Mouse (Mus musculus): Measurements from ENCODE around the gene Ppme1. TPM values are rescaled to one million over a fixed set of nuclear protein-coding genes. Genes with fewer than 3 reads are reported as not detected.

Gene Ppme1
- polyA plus RNA-seq, 1 experiment from 2014 or later = 157 TPM

GRCm38 (mm10) chr7:100293546-100293945 lies 78.6 kb downstream of the Ppme1 start:
- Histone ChIP-seq H3K36me3 (ENCODE audit: control insufficient read depth, insufficient read depth, low read length) (no peaks in the 10 kb centered on the region), H3K9ac (ENCODE audit: low read depth, low read length) (no peak overlapping the region), H3K27me3 (replicated peaks; ENCODE audit: control insufficient read depth, insufficient read depth, low read length) (no peaks in the 10 kb centered on the region), H3K4me2 (ENCODE audit: low read length) (no peak overlapping the region), H3K9me3 (ENCODE audit: control insufficient read depth, low read length) (no peaks in the 10 kb centered on the region), H3K4me1 (ENCODE audit: control insufficient read depth, insufficient read depth, low read depth, low read length) (peaks cover 2% of the 10 kb centered on the region), H3K27ac (ENCODE audit: low read depth, low read length) (no peak overlapping the region), H3K4me3 (ENCODE audit: low read length) (no peak overlapping the region)
- no peak for ATAC-seq
- whole genome bisulfite sequencing = 88% methylated on average over 8 of the region's 8 CpGs

GRCm38 (mm10) chr7:100288622-100289021 lies 83.5 kb downstream of the Ppme1 start:
- peak overlapping the region; percentile 48 for H3K27ac ChIP-seq (ENCODE audit: low read depth, low read length)
- peaks cover 13% of the 10 kb centered on the region for H3K4me1 ChIP-seq (ENCODE audit: control insufficient read depth, insufficient read depth, low read depth, low read length)
- H3K4me3 ChIP-seq (ENCODE audit: low read length) = no peak overlapping the region
- H3K9ac ChIP-seq (ENCODE audit: low read depth, low read length) = no peak overlapping the region
- no peaks in the 10 kb centered on the region for H3K27me3 ChIP-seq (replicated peaks; ENCODE audit: control insufficient read depth, insufficient read depth, low read length)
- 36% methylated on average over 11 of the region's 11 CpGs for WGBS
- peak overlapping the region; percentile 29 for H3K4me2 ChIP-seq (ENCODE audit: low read length)
- H3K9me3 ChIP-seq (ENCODE audit: control insufficient read depth, low read length) = no peaks in the 10 kb centered on the region
- 0 out of 2 replicates have a peak, but pooled peaks have one; percentile 19 for ATAC-seq
- no peaks in the 10 kb centered on the region for H3K36me3 ChIP-seq (ENCODE audit: control insufficient read depth, insufficient read depth, low read length)

GRCm38 (mm10) chr7:100287748-100288578 lies 84.1 kb downstream of the Ppme1 start:
- 0 out of 2 replicates have a peak, but pooled peaks have one; percentile 35 for ATAC-seq

GRCm38 (mm10) chr7:100285383-100285782 lies 86.7 kb downstream of the Ppme1 start, which contains the start of gene P4ha3:
Gene P4ha3 (plus strand): TSS chr7:100285520.
- under 1% methylated on average over 48 of the region's 53 CpGs for WGBS
- Histone ChIP-seq H3K4me3 (ENCODE audit: low read length) (peak within 1 kb of the TSS; percentile 60), H3K27me3 (replicated peaks; ENCODE audit: control insufficient read depth, insufficient read depth, low read length) (no peaks in the 10 kb centered on the region), H3K4me1 (ENCODE audit: control insufficient read depth, insufficient read depth, low read depth, low read length) (peaks cover 13% of the 10 kb centered on the region), H3K27ac (ENCODE audit: low read depth, low read length) (0 out of 2 replicates have a peak within 1 kb of the TSS, but pooled peaks have one; percentile 32), H3K9me3 (ENCODE audit: control insufficient read depth, low read length) (no peaks in the 10 kb centered on the region), H3K4me2 (ENCODE audit: low read length) (peak within 1 kb of the TSS; percentile 98), H3K9ac (ENCODE audit: low read depth, low read length) (peak within 1 kb of the TSS; percentile 78), H3K36me3 (ENCODE audit: control insufficient read depth, insufficient read depth, low read length) (no peaks in the 10 kb centered on the region)
- ATAC-seq = peak; percentile 69

More at GRCm38 (mm10) chr7:100287748-100288578, 84.1 kb downstream of the Ppme1 start:
- peak overlapping the region; percentile 65 for H3K27ac ChIP-seq (ENCODE audit: low read depth, low read length)
- H3K4me3 ChIP-seq (ENCODE audit: low read length) = no peak overlapping the region
- H3K4me1 ChIP-seq (ENCODE audit: control insufficient read depth, insufficient read depth, low read depth, low read length) = peaks cover 13% of the 10 kb centered on the region
- no peak overlapping the region for H3K9ac ChIP-seq (ENCODE audit: low read depth, low read length)
- H3K4me2 ChIP-seq (ENCODE audit: low read length) = peak overlapping the region; percentile 29
- H3K9me3 ChIP-seq (ENCODE audit: control insufficient read depth, low read length) = no peaks in the 10 kb centered on the region
- no peaks in the 10 kb centered on the region for H3K27me3 ChIP-seq (replicated peaks; ENCODE audit: control insufficient read depth, insufficient read depth, low read length)
- WGBS = 26% methylated on average over 7 of the region's 7 CpGs
- no peaks in the 10 kb centered on the region for H3K36me3 ChIP-seq (ENCODE audit: control insufficient read depth, insufficient read depth, low read length)

- Histone ChIP-seq H3K4me1 (ENCODE audit: control insufficient read depth, insufficient read depth, low read depth, low read length) (peaks cover 11% of the 10 kb centered on the region), H3K4me3 (ENCODE audit: low read length) (no peak overlapping the region), H3K9me3 (ENCODE audit: control insufficient read depth, low read length) (no peaks in the 10 kb centered on the region), H3K27me3 (replicated peaks; ENCODE audit: control insufficient read depth, insufficient read depth, low read length) (no peaks in the 10 kb centered on the region), H3K36me3 (ENCODE audit: control insufficient read depth, insufficient read depth, low read length) (no peaks in the 10 kb centered on the region), H3K4me2 (ENCODE audit: low read length) (no peak overlapping the region), H3K27ac (ENCODE audit: low read depth, low read length) (no peak overlapping the region), H3K9ac (ENCODE audit: low read depth, low read length) (no peak overlapping the region)
- ATAC-seq = no peak
- 17% methylated on average over 3 of the region's 3 CpGs for WGBS
Measured at GRCm38 (mm10) chr7:100283298-100283697, 88.8 kb downstream of the Ppme1 start.

- Histone ChIP-seq H3K4me3 (ENCODE audit: low read length) (no peak overlapping the region), H3K27ac (ENCODE audit: low read depth, low read length) (no peak overlapping the region), H3K36me3 (ENCODE audit: control insufficient read depth, insufficient read depth, low read length) (no peaks in the 10 kb centered on the region), H3K9ac (ENCODE audit: low read depth, low read length) (no peak overlapping the region), H3K4me1 (ENCODE audit: control insufficient read depth, insufficient read depth, low read depth, low read length) (peaks cover 7% of the 10 kb centered on the region), H3K27me3 (replicated peaks; ENCODE audit: control insufficient read depth, insufficient read depth, low read length) (no peaks in the 10 kb centered on the region), H3K4me2 (ENCODE audit: low read length) (no peak overlapping the region), H3K9me3 (ENCODE audit: control insufficient read depth, low read length) (no peaks in the 10 kb centered on the region)
- 34% methylated on average over 3 of the region's 3 CpGs for WGBS
- ATAC-seq = no peak
Measured at GRCm38 (mm10) chr7:100281596-100281995, 90.5 kb downstream of the Ppme1 start.

GRCm38 (mm10) chr7:100279803-100280202 lies 92.3 kb downstream of the Ppme1 start:
- Histone ChIP-seq H3K27ac (ENCODE audit: low read depth, low read length) (no peak overlapping the region), H3K27me3 (replicated peaks; ENCODE audit: control insufficient read depth, insufficient read depth, low read length) (no peaks in the 10 kb centered on the region), H3K9ac (ENCODE audit: low read depth, low read length) (no peak overlapping the region), H3K4me3 (ENCODE audit: low read length) (no peak overlapping the region), H3K9me3 (ENCODE audit: control insufficient read depth, low read length) (no peaks in the 10 kb centered on the region), H3K36me3 (ENCODE audit: control insufficient read depth, insufficient read depth, low read length) (no peaks in the 10 kb centered on the region), H3K4me2 (ENCODE audit: low read length) (no peak overlapping the region), H3K4me1 (ENCODE audit: control insufficient read depth, insufficient read depth, low read depth, low read length) (no peaks in the 10 kb centered on the region)
- 0% methylated on average over 1 of the region's 1 CpGs for WGBS
- no peak for ATAC-seq

Other genes starting within 250 kb of the Ppme1 start
- 18.3 and 19.5 TPM in 2 replicates for gene Lipt2, start 213.0 kb downstream of the Ppme1 start, polyA plus RNA-seq (2015; fragmentation: Nextera tagmentation; extraction: Ambion mirVana)
- gene Kcne3, start 195.8 kb downstream of the Ppme1 start, polyA plus RNA-seq (2015; fragmentation: Nextera tagmentation; extraction: Ambion mirVana) = 0.31 and 0.67 TPM in 2 replicates
- 29.2 and 33.7 TPM in 2 replicates for gene Pgm2l1, start 144.9 kb downstream of the Ppme1 start, polyA plus RNA-seq (2015; fragmentation: Nextera tagmentation; extraction: Ambion mirVana)
- 5.5 and 10.4 TPM in 2 replicates for gene P4ha3, start 86.8 kb downstream of the Ppme1 start, polyA plus RNA-seq (2015; fragmentation: Nextera tagmentation; extraction: Ambion mirVana)
- gene C2cd3, start 74 bp downstream of the Ppme1 start, polyA plus RNA-seq (2015; fragmentation: Nextera tagmentation; extraction: Ambion mirVana) = 13.2 and 16.9 TPM in 2 replicates
- gene Ucp3, start 100.7 kb upstream of the Ppme1 start, polyA plus RNA-seq (2015; fragmentation: Nextera tagmentation; extraction: Ambion mirVana) = 0.06 and 0.15 TPM in 2 replicates
- gene Ucp2, start 121.0 kb upstream of the Ppme1 start, polyA plus RNA-seq (2015; fragmentation: Nextera tagmentation; extraction: Ambion mirVana) = 85.7 and 88.9 TPM in 2 replicates
- gene Dnajb13, start 142.7 kb upstream of the Ppme1 start, polyA plus RNA-seq (2015; fragmentation: Nextera tagmentation; extraction: Ambion mirVana) = 6.8 and 8.6 TPM in 2 replicates
- 14.1 and 17.3 TPM in 2 replicates for gene Coa4, start 164.8 kb upstream of the Ppme1 start, polyA plus RNA-seq (2015; fragmentation: Nextera tagmentation; extraction: Ambion mirVana)
- 276 and 294 TPM in 2 replicates for gene Rab6a, start 235.1 kb upstream of the Ppme1 start, polyA plus RNA-seq (2015; fragmentation: Nextera tagmentation; extraction: Ambion mirVana)
- 85.2 and 90.5 TPM in 2 replicates for gene Mrpl48, start 236.0 kb upstream of the Ppme1 start, polyA plus RNA-seq (2015; fragmentation: Nextera tagmentation; extraction: Ambion mirVana)